Mouse (Mus musculus) megakaryocyte, embryonic 14.5 days (primary cell): ENCODE results near the gene Plcb4.

Experiments
- FLI1 ChIP-seq: IDR thresholded peaks from 2 replicates; pipeline ENCODE4 v1.6.1; 2012; ENCODE audit warnings: low read length, inconsistent platforms, mixed read lengths
- GATA1 ChIP-seq: IDR thresholded peaks from 3 replicates; pipeline ENCODE4 v1.6.1; 2012; ENCODE audit warnings: mixed read lengths, low read length, inconsistent platforms, borderline replicate concordance

GRCm38 (mm10) chr2:135929021-135929720, 270.4 kb downstream of the Plcb4 start:
- TF ChIP-seq GATA1 (no peak), FLI1 (no peak)
